Mouse (Mus musculus) adrenal gland, postnatal 25 days (tissue): ENCODE results near the gene Rbfox1. TPM values are rescaled to one million over a fixed set of nuclear protein-coding genes. Genes with fewer than 3 reads are reported as not detected.

Source experiments
- DNase-seq: peaks from one replicate; pipeline ENCODE4 v3.0.0; 2021; ENCODE audit warnings: mixed read lengths
- long read RNA-seq: library from polyadenylated mRNA; stranded (forward); transcript quantifications from one replicate; pipeline ENCODE4 v2.0.0, GENCODE M21; 2021
- total RNA-seq: library from RNA; stranded (reverse); gene quantifications from 2 replicates; pipeline ENCODE4 v1.2.3, GENCODE M21; 2021

Gene Rbfox1
- total RNA-seq, result 0.71 and 1.7 TPM in 2 replicates
- long read RNA-seq, partial matches to known transcripts, result 0 of 2 reads
- long read RNA-seq, other reads (novel, unspliced or antisense), result 2 of 2 reads

DNA sequence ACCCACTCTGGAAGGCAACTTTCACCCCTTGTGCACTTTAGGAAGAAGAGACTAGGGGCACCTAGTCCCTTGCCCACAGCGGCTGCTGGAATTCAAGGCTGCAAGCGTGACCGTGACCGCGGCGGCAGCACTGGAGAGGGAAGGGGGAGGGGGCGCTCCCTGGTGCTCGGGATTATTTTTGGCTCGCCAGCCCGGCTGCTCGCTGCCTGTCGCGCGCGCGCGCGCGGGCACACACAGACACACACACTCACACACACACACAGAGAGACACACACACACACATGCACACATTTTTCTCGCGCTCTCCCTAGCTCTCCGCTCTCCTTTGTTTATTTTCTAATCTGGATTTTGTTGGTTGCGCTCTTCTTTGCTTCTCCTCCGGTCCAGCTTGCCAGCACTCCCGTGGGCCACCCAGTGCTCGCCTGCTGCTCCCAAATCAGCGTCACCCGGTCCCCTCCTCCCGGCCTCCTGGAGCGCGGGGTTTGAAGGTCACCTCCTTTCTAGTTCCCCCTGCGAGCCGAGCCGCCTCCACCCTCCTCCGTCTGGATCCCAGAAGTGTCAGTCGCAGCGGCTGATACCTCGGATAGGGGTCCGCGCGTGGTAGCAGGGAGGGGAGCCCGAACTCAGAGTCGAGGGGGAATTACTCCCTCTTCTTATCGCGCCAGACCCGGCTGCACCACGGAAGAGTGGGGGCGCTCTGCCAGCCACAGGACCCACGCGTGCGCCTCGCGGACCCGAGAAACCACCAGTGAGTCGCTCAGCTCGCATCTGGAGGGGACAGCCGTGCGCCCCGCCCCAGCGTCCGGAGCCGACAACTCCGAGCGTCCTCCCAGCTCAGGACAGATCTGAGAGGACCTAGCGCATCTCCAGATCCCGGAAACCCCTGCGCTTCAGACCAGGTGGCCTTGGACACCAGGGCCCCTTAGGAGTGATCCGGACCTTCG is at the start of gene Rbfox1:
Rbfox1 (plus strand) TSS at position 610 of the 944 bp plus-strand sequence.
- DNase-seq, result peak; percentile 28

- no peak for DNase-seq
Observed at GRCm38 (mm10) chr16:5836744-5837143, 48.4 kb upstream of the Rbfox1 start.

DNA sequence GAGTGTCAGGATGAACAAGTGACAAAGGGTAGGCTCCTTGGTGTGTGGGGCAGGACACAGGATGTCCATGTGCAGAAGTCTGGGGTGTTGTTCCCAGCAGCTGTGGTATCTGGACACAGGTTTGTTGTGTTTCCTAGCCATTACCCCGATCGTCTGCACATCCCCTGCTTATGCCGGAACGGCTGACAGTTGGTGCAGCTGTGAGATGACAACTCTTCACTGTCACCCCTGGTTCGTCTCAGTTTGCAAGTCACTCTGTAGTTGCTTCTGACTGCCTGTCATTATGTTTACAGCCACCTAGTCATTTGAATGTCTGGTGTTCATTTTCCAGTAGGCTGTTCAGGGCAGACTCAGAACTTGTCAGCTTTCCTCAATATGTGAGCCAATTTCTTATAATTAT is 44.0 kb upstream of the Rbfox1 start:
- DNase-seq, result no peak

- no peak for DNase-seq
Observed at GRCm38 (mm10) chr16:5845645-5846044, 39.5 kb upstream of the Rbfox1 start.

GRCm38 (mm10) chr16:5853055-5853454 is 32.1 kb upstream of the Rbfox1 start:
- DNase-seq, result no peak

DNA sequence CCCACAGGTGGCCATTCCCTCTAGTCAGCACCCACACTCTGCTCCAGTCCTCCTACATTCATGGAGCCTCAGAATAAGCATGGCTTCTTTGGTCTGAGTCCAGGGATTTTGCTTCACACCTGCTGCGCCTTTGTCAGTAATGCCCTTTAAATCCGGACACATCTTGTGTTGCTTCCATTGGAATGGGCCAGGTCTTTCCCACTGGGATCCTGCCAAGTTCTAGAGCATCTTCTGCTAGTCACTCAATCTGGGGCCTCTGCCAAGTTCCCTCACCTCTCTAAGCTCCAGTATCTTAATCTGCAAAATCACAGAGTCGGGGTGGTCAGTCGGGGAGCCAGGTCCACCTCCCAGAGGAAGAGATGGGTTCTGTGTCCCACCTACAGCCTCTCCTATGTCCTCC is 20.8 kb upstream of the Rbfox1 start:
- DNase-seq, result no peak

GRCm38 (mm10) chr16:5866966-5867365 is 18.2 kb upstream of the Rbfox1 start:
- DNase-seq, result no peak

- no peak for DNase-seq
Observed at GRCm38 (mm10) chr16:5870391-5870790, 14.8 kb upstream of the Rbfox1 start.

GRCm38 (mm10) chr16:5881820-5882219 is 3.3 kb upstream of the Rbfox1 start:
- peak; percentile 76 for DNase-seq

GRCm38 (mm10) chr16:5885690-5886050 is 515 bp downstream of the Rbfox1 start:
- DNase-seq, result no peak

GRCm38 (mm10) chr16:5895564-5895963 is 10.4 kb downstream of the Rbfox1 start:
- no peak for DNase-seq

DNA sequence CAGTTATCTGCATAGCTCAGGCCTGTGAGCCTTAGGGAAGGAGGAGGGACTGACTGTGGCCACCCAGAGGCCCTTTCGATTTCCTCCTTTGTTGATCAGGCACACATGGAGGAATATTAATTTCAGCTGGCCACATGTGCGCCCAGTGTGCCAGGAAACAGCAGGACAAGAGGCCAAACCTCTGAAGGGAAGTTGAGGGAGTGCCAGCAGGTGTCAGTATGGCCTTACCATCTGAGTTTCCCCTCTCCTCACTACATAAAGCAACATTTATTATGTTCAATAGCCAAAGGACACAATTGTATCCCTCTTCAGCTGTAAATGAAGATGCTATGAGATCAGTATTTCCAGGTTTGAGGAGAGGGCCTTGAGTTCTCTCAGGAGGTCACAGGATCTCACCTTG is 13.2 kb downstream of the Rbfox1 start:
- peak; percentile 14 for DNase-seq

- no peak for DNase-seq
Observed at GRCm38 (mm10) chr16:5910742-5911141, 25.6 kb downstream of the Rbfox1 start.

DNA sequence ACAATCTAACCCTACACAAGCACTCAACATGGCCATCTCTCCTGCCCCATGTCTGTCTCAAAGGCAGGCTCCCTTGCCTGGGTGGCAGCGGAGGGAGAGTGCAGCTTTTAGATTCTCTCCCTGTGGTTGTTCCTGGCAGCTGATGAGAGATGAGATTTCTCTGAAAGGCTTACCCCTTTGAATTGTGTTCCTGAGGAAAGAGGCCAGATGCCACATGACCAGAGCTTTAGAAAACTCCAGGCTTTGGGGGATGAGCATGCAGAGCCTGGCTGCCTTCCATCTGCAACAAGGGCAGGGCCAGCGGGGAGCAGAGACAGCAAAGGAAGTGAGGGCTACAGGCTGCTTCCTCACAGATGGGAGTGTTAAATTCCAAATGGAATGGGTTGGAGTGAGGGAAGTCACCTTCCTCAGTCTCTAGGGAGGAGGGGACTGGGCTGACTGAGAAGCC is 26.7 kb downstream of the Rbfox1 start:
- DNase-seq, result peak; percentile 46

- no peak for DNase-seq
Observed at GRCm38 (mm10) chr16:5917937-5918336, 32.8 kb downstream of the Rbfox1 start.

DNA sequence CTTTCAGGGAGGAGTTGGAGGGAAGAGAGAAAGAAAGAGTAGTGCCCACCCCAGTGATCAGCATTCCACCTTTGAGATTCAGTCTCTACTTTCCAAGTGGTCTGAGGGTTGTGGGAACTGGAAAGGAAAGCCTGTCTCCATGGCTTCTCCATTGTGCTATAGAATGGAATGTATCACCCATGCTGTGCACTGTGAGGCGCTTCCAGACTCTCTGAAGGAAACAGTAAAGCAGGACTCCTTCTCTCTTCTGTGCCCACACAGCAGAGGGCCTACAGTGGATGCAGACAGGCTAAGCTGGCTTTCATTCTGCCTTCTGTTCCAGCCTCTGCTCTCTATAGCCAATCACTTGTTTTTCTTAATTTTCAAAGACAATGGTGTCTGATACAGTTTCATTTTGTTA is 41.8 kb downstream of the Rbfox1 start:
- DNase-seq, result no peak

DNA sequence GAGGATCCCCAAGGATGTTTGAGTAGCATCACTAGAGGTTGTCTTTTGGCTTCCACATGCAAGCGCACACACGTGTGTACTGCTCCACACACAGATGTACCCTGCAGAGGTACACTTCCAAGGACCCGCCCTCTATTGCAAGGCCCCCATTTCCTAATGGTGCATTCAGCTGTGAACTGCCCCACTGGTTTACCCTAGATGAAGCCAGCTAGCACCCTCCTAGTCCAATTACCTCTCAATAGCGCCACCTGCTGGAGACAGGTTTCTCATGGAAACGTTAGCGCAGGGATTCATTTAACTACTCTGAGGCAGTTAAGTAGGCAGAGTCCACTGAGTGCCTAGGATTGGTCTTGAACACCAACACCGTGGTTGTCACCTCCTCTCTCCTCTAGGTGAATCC is 46.5 kb downstream of the Rbfox1 start:
- DNase-seq, result peak; percentile 86

- DNase-seq, result peak; percentile 11
Observed at GRCm38 (mm10) chr16:5940016-5940415, 54.9 kb downstream of the Rbfox1 start.

DNA sequence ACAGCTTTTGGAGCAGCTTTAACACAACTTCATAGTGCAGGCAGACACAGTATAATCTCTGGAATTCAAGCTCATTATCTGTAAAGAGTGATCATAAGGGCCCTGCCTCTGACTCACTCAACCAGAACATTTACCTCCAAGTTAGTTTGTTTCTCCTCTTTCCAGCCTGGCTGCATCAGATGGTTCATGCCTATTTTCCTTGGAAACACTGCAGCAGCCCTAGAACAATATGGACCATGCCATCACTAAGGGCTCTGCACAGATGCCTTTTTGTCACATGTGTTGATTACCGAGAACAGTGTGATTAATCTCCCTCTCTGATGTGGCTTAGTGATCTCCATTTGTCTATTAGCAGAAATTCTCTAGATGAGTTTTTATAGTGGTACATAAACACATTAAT is 60.5 kb downstream of the Rbfox1 start:
- no peak for DNase-seq

- DNase-seq, result no peak
Observed at GRCm38 (mm10) chr16:5953106-5953505, 68.0 kb downstream of the Rbfox1 start.

GRCm38 (mm10) chr16:5957418-5957817 is 72.3 kb downstream of the Rbfox1 start:
- no peak for DNase-seq

- no peak for DNase-seq
Observed at GRCm38 (mm10) chr16:5961786-5962185, 76.6 kb downstream of the Rbfox1 start.

- DNase-seq, result no peak
Observed at GRCm38 (mm10) chr16:5974172-5974571, 89.0 kb downstream of the Rbfox1 start.
